In genomic region chr10:116998716-116999455, GRCm38 (mm10) we compare ENCODE assay signal across 23 mouse cellular contexts. TPM values are rescaled to one million over a fixed set of nuclear protein-coding genes. Genes with fewer than 3 reads are reported as not detected.
"Had no signal": no experiment of that assay in that cellular context is flagged by ENCODE, and none has a peak within 500 bp of the region (broad histone marks: within the 10 kb centered on the region; RNA-seq: fewer than 3 reads in every experiment).

No protein-coding gene starts in this region.

- H3K27ac ChIP-seq: left cerebral cortex, adult 2 months; limb, embryonic 15.5 days; liver, embryonic 13.5 days; lung, embryonic 15.5 days; midbrain, embryonic 13.5 days; neural tube, embryonic 15.5 days had no signal

- H3K27me3 ChIP-seq: limb, embryonic 15.5 days; liver, embryonic 13.5 days; lung, embryonic 15.5 days; midbrain, embryonic 13.5 days; neural tube, embryonic 15.5 days had no signal

- H3K4me1 ChIP-seq: midbrain, embryonic 13.5 days; neural tube, embryonic 15.5 days had no signal

- H3K4me3 ChIP-seq: left cerebral cortex, adult 2 months; limb, embryonic 15.5 days; liver, embryonic 13.5 days; lung, embryonic 15.5 days; midbrain, embryonic 13.5 days; neural tube, embryonic 15.5 days had no signal

- H3K9me3 ChIP-seq: limb, embryonic 15.5 days; liver, embryonic 13.5 days; lung, embryonic 15.5 days; midbrain, embryonic 13.5 days; neural tube, embryonic 15.5 days had no signal

- DNase-seq: kidney, postnatal 25 days; liver, embryonic 13.5 days; liver, postnatal 0 days; lung, postnatal 36 days; right cerebral cortex, adult 18-20 months; spleen, adult 18-20 months; thymus, adult 2 months; thymus, postnatal 25 days had no signal

- H3K36me3 ChIP-seq: limb, embryonic 15.5 days; liver, embryonic 13.5 days; lung, embryonic 15.5 days; midbrain, embryonic 13.5 days; neural tube, embryonic 15.5 days had no signal

RNA-seq across cellular contexts. Expression of gene Best3, which starts 12.8 kb away (rescaled TPM):
- total RNA-seq: megakaryocyte progenitor cell, adult 5-6 weeks had no signal
- polyA plus RNA-seq: kidney, embryonic 14.5 days; liver, postnatal 0 days; stomach, embryonic 14.5 days had no signal

RNA-seq across cellular contexts. Expression of gene Gm10271, which starts 26.5 kb away (rescaled TPM):
- total RNA-seq: layer of hippocampus, postnatal 25 days; left cerebral cortex, adult 2 months; left cerebral cortex, postnatal 25 days; megakaryocyte progenitor cell, adult 5-6 weeks; midbrain, postnatal 0 days had no signal
- polyA plus RNA-seq: kidney, embryonic 14.5 days; limb, embryonic 11.5 days; limb, embryonic 15.5 days; liver, embryonic 13.5 days; liver, postnatal 0 days; lung, embryonic 15.5 days; midbrain, embryonic 13.5 days; midbrain, postnatal 0 days; neural tube, embryonic 11.5 days; neural tube, embryonic 15.5 days; stomach, embryonic 14.5 days; testis, adult 2 months; thymus, adult 2 months; urinary bladder, adult 2 months had no signal

RNA-seq across cellular contexts. Expression of gene Lrrc10, which starts 46.3 kb away (rescaled TPM):
- total RNA-seq: left cerebral cortex, adult 2 months; left cerebral cortex, postnatal 25 days; megakaryocyte progenitor cell, adult 5-6 weeks; midbrain, postnatal 0 days had no signal
- polyA plus RNA-seq: kidney, embryonic 14.5 days; limb, embryonic 15.5 days; liver, embryonic 13.5 days; liver, postnatal 0 days; midbrain, embryonic 13.5 days; midbrain, postnatal 0 days; neural tube, embryonic 11.5 days; neural tube, embryonic 15.5 days; stomach, embryonic 14.5 days had no signal
